Mouse (Mus musculus): ENCODE measurements around the gene Rps6kl1. TPM values are rescaled to one million over a fixed set of nuclear protein-coding genes. Genes with fewer than 3 reads are reported as not detected.
"Not testable (repeated sequence)": the region's sequence is repeated elsewhere in the genome, so short reads cannot be mapped to it uniquely, and the experiment has no call there.

The Rps6kl1 gene
- polyA plus RNA-seq, 1 experiment from 2014 or later, result 0.60 TPM

GRCm38 (mm10) chr12:85144821-85145220 lies 6.2 kb downstream of the Rps6kl1 start:
- in situ Hi-C loops (cut with MboI; ENCODE audit: low pct_unique_long_range_greater_than_20kb), result no loop called here
- ChIA-PET CTCF (interaction anchor here (1.0 to 1.1 kb wide), 2 partner anchors 22 to 143 kb away, joined by 3 to 4 read pairs; partner anchors contain the start of genes Acyp1 and Zc2hc1c), POLR2A (no interaction called here)
- DNase-seq (ENCODE audit: low read depth, low spot score), result no peak
- no peak for ATAC-seq
- H3K27me3 ChIP-seq, result no peaks in the 10 kb centered on the region
- TF ChIP-seq CTCF (IDR thresholded peaks at IDR 0.05), result no peak

GRCm38 (mm10) chr12:85144276-85144675 lies 6.8 kb downstream of the Rps6kl1 start:
- DNase-seq (ENCODE audit: low read depth, low spot score); POLR2A ChIA-PET; ATAC-seq; in situ Hi-C loops (cut with MboI; ENCODE audit: low pct_unique_long_range_greater_than_20kb); H3K27me3 ChIP-seq: not testable (repeated sequence)
- CTCF ChIA-PET, result interaction anchor here (1.0 to 1.1 kb wide), 3 partner anchors 23 to 161 kb away, joined by 3 to 4 read pairs (median 3); partner anchors contain the start of genes Acyp1 and Zc2hc1c

- no peak for TF ChIP-seq CTCF (IDR thresholded peaks at IDR 0.05)
- POLR2A ChIA-PET, result no interaction called here
- DNase-seq (ENCODE audit: low read depth, low spot score), result peak; percentile 30
- in situ Hi-C loops (cut with MboI; ENCODE audit: low pct_unique_long_range_greater_than_20kb), result no loop called here
- no peaks in the 10 kb centered on the region for H3K27me3 ChIP-seq
- peak; percentile 60 for ATAC-seq
- CTCF ChIA-PET, result interaction anchor here (0.9 to 2.7 kb wide), 4 partner anchors 144 to 187 kb away, joined by 3 to 12 read pairs (median 4); no protein-coding TSS in a partner anchor
These were observed 8.3 kb downstream of the Rps6kl1 start for GRCm38 (mm10) chr12:85142803-85143202.

- ChIA-PET POLR2A (no interaction called here), CTCF (interaction anchor here (1.3 to 2.7 kb wide), 3 partner anchors 49 to 164 kb away, joined by 3 to 12 read pairs (median 4); no protein-coding TSS in a partner anchor)
- in situ Hi-C loops (cut with MboI; ENCODE audit: low pct_unique_long_range_greater_than_20kb), result no loop called here
- ATAC-seq (no peak), DNase-seq (ENCODE audit: low read depth, low spot score) (no peak)
- H3K27me3 ChIP-seq, result no peaks in the 10 kb centered on the region
- no peak for TF ChIP-seq CTCF (IDR thresholded peaks at IDR 0.05)
These were observed 10.0 kb downstream of the Rps6kl1 start for GRCm38 (mm10) chr12:85141096-85141495.

GRCm38 (mm10) chr12:85140036-85140701 lies 10.9 kb downstream of the Rps6kl1 start:
- in situ Hi-C loops (cut with MboI; ENCODE audit: low pct_unique_long_range_greater_than_20kb), result no loop called here
- DNase-seq (ENCODE audit: low read depth, low spot score) (no peak), ATAC-seq (no peak)
- ChIA-PET CTCF (interaction anchor here (1.7 to 2.7 kb wide), 2 partner anchors 165 kb away, joined by 6 to 12 read pairs; no protein-coding TSS in a partner anchor), POLR2A (no interaction called here)
- no peak for TF ChIP-seq CTCF (IDR thresholded peaks at IDR 0.05)
- no peaks in the 10 kb centered on the region for H3K27me3 ChIP-seq

- no peaks in the 10 kb centered on the region for H3K27me3 ChIP-seq
- ATAC-seq (no peak), DNase-seq (ENCODE audit: low read depth, low spot score) (no peak)
- TF ChIP-seq CTCF (IDR thresholded peaks at IDR 0.05), result no peak
- ChIA-PET CTCF (interaction anchor here (1.0 to 1.5 kb wide), 3 partner anchors 13 to 169 kb away, joined by 3 to 8 read pairs (median 5); no protein-coding TSS in a partner anchor), POLR2A (interaction anchor here (0.5 kb wide), 1 partner anchor 51 kb away, joined by 3 read pairs; no protein-coding TSS in a partner anchor)
- in situ Hi-C loops (cut with MboI; ENCODE audit: low pct_unique_long_range_greater_than_20kb), result no loop called here
These were observed 14.4 kb downstream of the Rps6kl1 start for GRCm38 (mm10) chr12:85136627-85137026.

- ChIA-PET POLR2A (interaction anchor here (0.5 to 0.7 kb wide), 2 partner anchors 52 to 371 kb away, joined by 3 read pairs; no protein-coding TSS in a partner anchor), CTCF (interaction anchor here (1.4 to 1.5 kb wide), 2 partner anchors 44 to 170 kb away, joined by 5 to 8 read pairs; no protein-coding TSS in a partner anchor)
- no peak for TF ChIP-seq CTCF (IDR thresholded peaks at IDR 0.05)
- no peak for DNase-seq (ENCODE audit: low read depth, low spot score)
- in situ Hi-C loops (cut with MboI; ENCODE audit: low pct_unique_long_range_greater_than_20kb), result no loop called here
- no peak for ATAC-seq
- H3K27me3 ChIP-seq, result no peaks in the 10 kb centered on the region
These were observed 15.3 kb downstream of the Rps6kl1 start for GRCm38 (mm10) chr12:85135513-85136470.

- no peaks in the 10 kb centered on the region for H3K27me3 ChIP-seq
- DNase-seq (ENCODE audit: low read depth, low spot score) (no peak), ATAC-seq (no peak)
- POLR2A ChIA-PET, result no interaction called here
- in situ Hi-C loops (cut with MboI; ENCODE audit: low pct_unique_long_range_greater_than_20kb), result no loop called here
- CTCF ChIA-PET, result no interaction called here
- no peak for TF ChIP-seq CTCF (IDR thresholded peaks at IDR 0.05)
These were observed 16.8 kb downstream of the Rps6kl1 start for GRCm38 (mm10) chr12:85134043-85134794.

- in situ Hi-C loops (cut with MboI; ENCODE audit: low pct_unique_long_range_greater_than_20kb), result no loop called here
- ChIA-PET POLR2A (interaction anchor here (0.6 kb wide), 2 partner anchors 19 to 257 kb away, joined by 5 read pairs; no protein-coding TSS in a partner anchor), CTCF (interaction anchor here (0.7 to 1.8 kb wide), 3 partner anchors 12 to 38 kb away, joined by 3 read pairs; no protein-coding TSS in a partner anchor)
- no peak for DNase-seq (ENCODE audit: low read depth, low spot score)
- ATAC-seq, result no peak
- H3K27me3 ChIP-seq, result no peaks in the 10 kb centered on the region
- no peak for TF ChIP-seq CTCF (IDR thresholded peaks at IDR 0.05)
These were observed 19.7 kb downstream of the Rps6kl1 start for GRCm38 (mm10) chr12:85131361-85131760.

Data from Patski (cell line).